Mouse (Mus musculus): ENCODE results near the gene Meis1. TPM values are rescaled to one million over a fixed set of nuclear protein-coding genes. Genes with fewer than 3 reads are reported as not detected.

Meis1 gene
- polyA plus RNA-seq (2015; fragmentation: Nextera tagmentation; extraction: Ambion mirVana), result 39.6 and 44.9 TPM in 2 replicates

GRCm38 (mm10) chr11:19018489-19019203 is at the start of gene Meis1:
Meis1 (minus strand) TSS chr11:19018985.
- DNase-seq (ENCODE audit: low spot score) (peak; percentile 97), ATAC-seq (peak; percentile 92)
- Histone ChIP-seq H3K4me3 (ENCODE audit: low read depth, low read length) (peak within 1 kb of the TSS; percentile 64), H3K9ac (replicated peaks; ENCODE audit: low read depth) (peak within 1 kb of the TSS; percentile 86), H3K9me3 (ENCODE audit: low read length) (no peaks in the 10 kb centered on the region), H3K4me2 (replicated peaks; ENCODE audit: low read depth, low read length) (peak within 1 kb of the TSS; percentile 76), H3K27me3 (replicated peaks; ENCODE audit: insufficient read depth, low read length) (peaks cover 10% of the 10 kb centered on the region; the same call in 1 of the 2 replicates), H3K27ac (ENCODE audit: low read length) (peak within 1 kb of the TSS; percentile 97), H3K4me1 (ENCODE audit: insufficient read depth, low read depth, low read length) (peaks cover 6% of the 10 kb centered on the region; the same call in 1 of the 2 replicates), H3K36me3 (ENCODE audit: insufficient read depth, low read length) (no peaks in the 10 kb centered on the region)
- WGBS, result under 1% methylated on average over 29 of the region's 29 CpGs
- TF ChIP-seq EP300 (IDR thresholded peaks at IDR 0.05) (0 out of 2 replicates have a peak, but pooled peaks have one; percentile 30), CTCF (IDR thresholded peaks at IDR 0.05) (no peak)

- ATAC-seq (no peak), DNase-seq (ENCODE audit: low spot score) (no peak)
- H3K4me2 ChIP-seq (replicated peaks; ENCODE audit: low read depth, low read length), result no peak overlapping the region
- no peaks in the 10 kb centered on the region for H3K36me3 ChIP-seq (ENCODE audit: insufficient read depth, low read length)
- H3K4me3 ChIP-seq (ENCODE audit: low read depth, low read length), result no peak overlapping the region
- no peaks in the 10 kb centered on the region for H3K4me1 ChIP-seq (ENCODE audit: insufficient read depth, low read depth, low read length)
- TF ChIP-seq EP300 (IDR thresholded peaks at IDR 0.05), result no peak
- no peak for TF ChIP-seq CTCF (IDR thresholded peaks at IDR 0.05)
- no peak overlapping the region for H3K9ac ChIP-seq (replicated peaks; ENCODE audit: low read depth)
- no peak overlapping the region for H3K27ac ChIP-seq (ENCODE audit: low read length)
- WGBS, result 71% methylated on average over 5 of the region's 5 CpGs
- H3K9me3 ChIP-seq (ENCODE audit: low read length), result no peaks in the 10 kb centered on the region
- H3K27me3 ChIP-seq (replicated peaks; ENCODE audit: insufficient read depth, low read length), result no peaks in the 10 kb centered on the region
Measured at GRCm38 (mm10) chr11:19067334-19067733, 48.5 kb upstream of the Meis1 start.

GRCm38 (mm10) chr11:19049276-19049675 is 30.5 kb upstream of the Meis1 start:
- no peak overlapping the region for H3K4me3 ChIP-seq (ENCODE audit: low read depth, low read length)
- ATAC-seq, result no peak
- DNase-seq (ENCODE audit: low spot score), result no peak
- WGBS, result 42% methylated on average over 7 of the region's 7 CpGs
- H3K27me3 ChIP-seq (replicated peaks; ENCODE audit: insufficient read depth, low read length), result no peaks in the 10 kb centered on the region
- H3K9me3 ChIP-seq (ENCODE audit: low read length), result no peaks in the 10 kb centered on the region
- TF ChIP-seq CTCF (IDR thresholded peaks at IDR 0.05) (no peak), EP300 (IDR thresholded peaks at IDR 0.05) (no peak)
- H3K4me2 ChIP-seq (replicated peaks; ENCODE audit: low read depth, low read length), result no peak overlapping the region
- no peak overlapping the region for H3K9ac ChIP-seq (replicated peaks; ENCODE audit: low read depth)
- no peaks in the 10 kb centered on the region for H3K4me1 ChIP-seq (ENCODE audit: insufficient read depth, low read depth, low read length)
- H3K36me3 ChIP-seq (ENCODE audit: insufficient read depth, low read length), result no peaks in the 10 kb centered on the region
- no peak overlapping the region for H3K27ac ChIP-seq (ENCODE audit: low read length)

- ATAC-seq (no peak), DNase-seq (ENCODE audit: low spot score) (no peak)
- WGBS, result 88% methylated on average over 10 of the region's 10 CpGs
- H3K4me1 ChIP-seq (ENCODE audit: insufficient read depth, low read depth, low read length), result no peaks in the 10 kb centered on the region
- H3K27me3 ChIP-seq (replicated peaks; ENCODE audit: insufficient read depth, low read length), result no peaks in the 10 kb centered on the region
- H3K4me3 ChIP-seq (ENCODE audit: low read depth, low read length), result no peak overlapping the region
- TF ChIP-seq EP300 (IDR thresholded peaks at IDR 0.05) (no peak), CTCF (IDR thresholded peaks at IDR 0.05) (no peak)
- H3K9me3 ChIP-seq (ENCODE audit: low read length), result no peaks in the 10 kb centered on the region
- no peaks in the 10 kb centered on the region for H3K36me3 ChIP-seq (ENCODE audit: insufficient read depth, low read length)
- H3K4me2 ChIP-seq (replicated peaks; ENCODE audit: low read depth, low read length), result no peak overlapping the region
- no peak overlapping the region for H3K27ac ChIP-seq (ENCODE audit: low read length)
- no peak overlapping the region for H3K9ac ChIP-seq (replicated peaks; ENCODE audit: low read depth)
Measured at GRCm38 (mm10) chr11:19036595-19037166, 17.9 kb upstream of the Meis1 start.

- Histone ChIP-seq H3K4me3 (ENCODE audit: low read depth, low read length) (peak overlapping the region; percentile 35), H3K4me2 (replicated peaks; ENCODE audit: low read depth, low read length) (peak overlapping the region; percentile 86), H3K36me3 (ENCODE audit: insufficient read depth, low read length) (no peaks in the 10 kb centered on the region), H3K9me3 (ENCODE audit: low read length) (no peaks in the 10 kb centered on the region), H3K9ac (replicated peaks; ENCODE audit: low read depth) (peak overlapping the region; percentile 41), H3K4me1 (ENCODE audit: insufficient read depth, low read depth, low read length) (no peaks in the 10 kb centered on the region), H3K27ac (ENCODE audit: low read length) (peak overlapping the region; percentile 2), H3K27me3 (replicated peaks; ENCODE audit: insufficient read depth, low read length) (no peaks in the 10 kb centered on the region)
- under 1% methylated on average over 57 of the region's 58 CpGs for WGBS
- no peak for TF ChIP-seq EP300 (IDR thresholded peaks at IDR 0.05)
- TF ChIP-seq CTCF (IDR thresholded peaks at IDR 0.05), result no peak
- DNase-seq (ENCODE audit: low spot score) (peak; percentile 75), ATAC-seq (peak; percentile 88)
Measured at GRCm38 (mm10) chr11:19026581-19027561, 8.1 kb upstream of the Meis1 start.

Measured in lung, postnatal 0 days (tissue).